In genomic region chr2:138232247-138232646, GRCm38 (mm10) we compare ENCODE assay signal across 14 mouse cellular contexts.
"Had no signal": no experiment of that assay in that cellular context is flagged by ENCODE, and none has a peak within 500 bp of the region (broad histone marks: within the 10 kb centered on the region; RNA-seq: fewer than 3 reads in every experiment).

No protein-coding gene starts in this region.

- ATAC-seq: midbrain, embryonic 16.5 days had no signal

- H3K36me3 ChIP-seq: kidney, embryonic 15.5 days; limb, embryonic 13.5 days; midbrain, embryonic 12.5 days; neural tube, embryonic 13.5 days had no signal

- H3K9me3 ChIP-seq: kidney, embryonic 15.5 days; limb, embryonic 13.5 days; midbrain, embryonic 12.5 days; neural tube, embryonic 13.5 days had no signal

- H3K27ac ChIP-seq: kidney, embryonic 15.5 days; limb, embryonic 13.5 days; liver, embryonic 14.5 days; midbrain, embryonic 12.5 days; neural tube, embryonic 13.5 days had no signal

- H3K27me3 ChIP-seq: kidney, embryonic 15.5 days; limb, embryonic 13.5 days; midbrain, embryonic 12.5 days; neural tube, embryonic 13.5 days had no signal

- H3K4me3 ChIP-seq: kidney, embryonic 15.5 days; limb, embryonic 13.5 days; midbrain, embryonic 12.5 days; neural tube, embryonic 13.5 days had no signal

- H3K9ac ChIP-seq: kidney, embryonic 15.5 days; limb, embryonic 13.5 days; liver, embryonic 14.5 days; midbrain, embryonic 12.5 days; neural tube, embryonic 13.5 days had no signal

- H3K4me2 ChIP-seq: kidney, embryonic 15.5 days; limb, embryonic 13.5 days; midbrain, embryonic 12.5 days; neural tube, embryonic 13.5 days had no signal

- DNase-seq: kidney, postnatal 14 days; left cerebral cortex, postnatal 4 days; lung, adult 18-20 months; retina, postnatal 1 day; right cerebral cortex, postnatal 4 days; spleen, adult 18-20 months; thymus, adult 2 months; thymus, postnatal 25 days had no signal

- H3K4me1 ChIP-seq: kidney, embryonic 15.5 days; limb, embryonic 13.5 days; midbrain, embryonic 12.5 days; neural tube, embryonic 13.5 days had no signal
